Mouse (Mus musculus): Measurements from ENCODE around the gene Nectin1. TPM values are rescaled to one million over a fixed set of nuclear protein-coding genes. Genes with fewer than 3 reads are reported as not detected.

The Nectin1 gene
- polyA plus RNA-seq, 1 experiment from 2014 or later = 9.9 TPM

DNA sequence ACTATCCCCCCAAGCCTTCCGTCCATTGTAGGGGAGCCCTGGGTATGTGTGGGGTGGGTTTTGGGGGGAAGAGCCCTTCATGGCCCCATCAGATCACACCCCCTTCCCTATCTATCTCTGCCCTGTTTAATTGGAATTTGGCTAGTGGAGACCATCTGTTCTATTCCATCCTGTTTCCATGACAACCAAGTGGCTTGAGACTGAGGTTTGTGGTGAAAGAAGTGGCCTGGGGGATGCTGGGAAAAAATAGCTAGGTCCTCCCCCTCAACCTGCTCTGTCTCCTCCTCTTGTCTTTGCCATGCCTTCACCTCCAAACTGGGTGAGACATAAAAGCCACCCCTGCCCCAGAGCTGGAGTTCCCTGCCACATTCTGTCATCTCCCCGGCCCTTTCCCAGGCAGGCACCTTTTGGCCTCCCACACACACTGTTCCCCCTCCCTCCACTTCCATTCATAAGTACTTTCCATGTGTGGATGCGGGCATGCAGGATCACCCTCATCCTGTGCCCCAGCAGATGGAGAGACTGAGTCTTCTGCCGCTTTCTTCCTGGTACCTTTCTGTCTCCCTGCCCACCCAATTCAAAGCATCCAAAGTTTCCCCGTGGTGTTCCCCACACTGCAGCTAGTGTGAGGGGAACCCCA, 17.5 kb downstream of the Nectin1 start:
- no peak for DNase-seq (ENCODE audit: low spot score)

DNA sequence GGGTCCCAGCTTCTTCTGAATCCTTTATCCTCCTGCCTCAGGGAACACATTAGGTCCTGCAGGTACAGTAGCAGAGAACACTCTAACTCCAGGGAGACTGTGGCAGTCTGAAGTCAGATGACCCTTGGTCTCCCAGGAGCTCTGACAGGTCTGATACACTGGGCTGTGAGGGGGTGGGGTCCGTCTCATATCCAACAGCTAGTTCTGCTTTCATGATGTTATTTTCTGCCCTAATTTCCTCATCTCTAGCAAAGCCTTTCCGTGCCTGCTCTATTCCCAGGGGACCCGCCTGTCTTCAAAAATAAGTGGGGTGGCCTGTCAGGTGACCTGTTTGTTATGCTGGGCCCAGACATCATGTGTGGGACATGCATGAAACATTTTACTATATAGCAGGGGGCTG, 18.2 kb downstream of the Nectin1 start:
- DNase-seq (ENCODE audit: low spot score) = no peak

DNA sequence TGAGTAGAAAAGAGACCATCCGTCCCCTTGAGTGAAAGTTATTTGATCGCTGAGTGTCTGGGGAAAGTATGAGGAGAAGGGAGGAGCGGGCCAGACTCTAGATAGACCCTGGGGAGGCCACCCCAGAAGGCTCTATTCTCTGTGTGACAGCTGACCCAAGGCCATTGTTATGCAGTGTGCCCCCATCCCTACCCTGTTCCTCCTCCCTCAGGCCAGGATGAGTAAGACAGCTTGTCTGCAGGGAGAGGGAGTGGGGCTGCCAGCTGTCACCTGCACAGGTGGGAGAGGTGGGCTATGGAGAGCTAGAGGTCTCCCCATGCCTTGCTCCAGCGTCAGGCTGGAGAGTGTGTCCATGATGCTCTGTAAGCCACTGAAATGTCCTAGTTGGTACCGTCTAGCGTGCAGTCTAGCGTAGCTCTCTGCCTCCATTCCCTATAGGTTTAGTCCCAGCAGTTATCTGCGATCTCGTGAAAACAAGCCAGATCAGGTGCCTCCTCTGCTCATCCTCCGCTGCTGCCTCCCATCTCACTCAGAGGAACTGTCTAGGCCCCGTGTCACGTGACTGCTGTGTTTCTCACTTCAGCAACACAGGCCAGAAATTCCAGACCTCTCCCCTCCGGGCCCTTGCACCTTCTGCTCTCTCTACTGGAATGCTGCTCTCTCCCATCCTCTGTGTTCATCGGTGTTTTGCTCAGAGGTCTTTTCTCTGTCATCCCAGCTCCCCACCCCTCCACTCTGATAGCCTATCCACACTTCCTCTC, 21.8 kb downstream of the Nectin1 start:
- no peak for DNase-seq (ENCODE audit: low spot score)

DNA sequence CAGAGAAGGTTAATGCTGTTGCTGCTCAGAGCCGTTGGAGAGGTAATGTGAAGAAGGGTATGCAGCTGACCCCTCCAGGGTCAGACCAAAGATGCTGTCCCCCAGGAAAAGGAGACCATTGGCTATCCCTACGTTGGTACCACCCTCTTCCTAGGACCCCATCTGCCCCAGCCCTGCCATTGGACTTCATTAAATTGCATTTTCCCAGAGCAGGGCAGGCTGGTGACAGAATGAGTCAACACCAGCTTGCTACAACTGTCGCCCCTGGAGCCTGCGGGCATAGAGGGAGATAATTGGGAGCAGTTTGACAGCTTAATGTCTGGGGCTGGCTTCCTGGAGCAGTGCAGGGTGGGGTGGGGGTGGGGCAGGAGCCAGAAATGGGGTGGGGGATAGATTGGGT, 25.0 kb downstream of the Nectin1 start:
- DNase-seq (ENCODE audit: low spot score) = no peak

DNA sequence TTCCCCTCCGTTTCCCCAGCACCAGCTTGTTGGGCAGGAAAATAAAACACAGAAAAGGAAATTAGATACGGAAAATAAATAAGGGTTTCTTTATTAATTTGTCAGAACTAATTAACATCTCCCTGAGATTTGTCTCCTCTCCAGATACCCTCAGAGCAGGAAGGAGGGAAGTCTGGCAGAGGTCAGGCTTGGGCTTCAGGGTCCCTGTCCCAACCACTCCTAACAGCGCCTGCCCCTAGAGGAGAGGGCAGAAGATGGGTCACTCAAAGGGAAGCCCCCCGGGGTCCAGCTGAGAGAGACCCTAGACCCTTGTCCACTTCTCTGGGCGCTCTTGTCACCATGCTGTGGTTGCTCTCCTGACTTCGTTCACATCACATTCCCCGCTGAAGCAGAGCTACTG, 25.4 kb downstream of the Nectin1 start:
- no peak for DNase-seq (ENCODE audit: low spot score)

DNA sequence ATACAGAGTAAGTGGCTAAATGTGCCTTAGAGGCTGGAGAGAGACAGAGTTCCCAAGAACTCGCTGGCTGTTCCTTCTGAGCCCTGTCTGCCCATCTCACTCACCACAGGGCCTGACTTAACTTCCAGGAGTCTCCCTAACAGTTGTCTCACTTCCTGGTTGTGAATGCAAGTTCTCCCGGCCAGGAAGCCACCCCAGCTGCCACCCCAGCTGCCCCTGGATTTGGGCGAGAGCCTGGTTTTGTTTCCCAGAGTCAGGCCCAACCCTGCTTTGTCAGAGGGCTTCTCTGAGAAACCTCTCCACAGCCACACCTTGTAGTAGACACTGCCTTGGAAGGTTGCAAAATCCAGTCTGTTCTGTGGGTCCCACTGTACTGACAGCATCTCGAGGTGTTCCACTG, 26.2 kb downstream of the Nectin1 start:
- DNase-seq (ENCODE audit: low spot score) = no peak

DNA sequence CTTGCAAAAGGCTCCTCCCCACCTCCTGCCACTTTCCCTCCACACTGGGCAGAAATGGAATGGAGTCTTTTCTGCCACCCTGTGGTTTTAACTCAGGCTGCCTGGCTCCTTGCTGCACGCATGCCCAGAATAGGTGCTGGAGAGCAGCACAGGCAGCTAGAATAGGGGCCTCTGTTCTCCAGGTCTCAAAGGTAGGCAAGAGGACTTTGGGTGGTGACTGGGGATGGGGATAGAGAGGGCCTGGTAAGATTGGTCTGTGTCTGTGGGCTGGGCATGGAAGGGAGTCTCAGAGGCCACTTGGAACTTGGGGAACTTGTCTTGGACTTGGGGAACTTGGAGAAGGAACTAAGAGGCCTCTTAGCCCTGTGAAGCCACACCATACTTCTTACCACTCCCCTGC, 27.3 kb downstream of the Nectin1 start:
- DNase-seq (ENCODE audit: low spot score) = no peak

DNA sequence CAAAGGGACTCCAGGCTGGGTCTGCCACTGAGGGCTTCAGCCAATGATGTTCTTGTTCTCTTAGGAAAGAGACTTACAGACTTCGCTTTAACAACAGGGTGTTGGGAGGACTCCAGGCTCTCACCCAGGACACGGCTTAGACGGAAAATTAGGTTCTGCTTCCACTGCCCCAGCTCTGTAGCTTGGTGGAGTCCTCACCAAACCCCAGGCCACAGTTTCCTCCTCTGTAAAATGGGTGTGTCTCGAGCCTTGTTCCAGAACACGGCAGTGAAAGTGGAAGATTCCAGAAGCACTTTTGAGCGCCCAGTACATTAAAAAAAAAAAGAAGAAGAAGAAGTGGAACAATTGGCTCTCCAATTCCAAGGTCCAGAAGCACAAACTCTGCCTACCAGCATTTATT, 28.7 kb downstream of the Nectin1 start:
- DNase-seq (ENCODE audit: low spot score) = no peak

DNA sequence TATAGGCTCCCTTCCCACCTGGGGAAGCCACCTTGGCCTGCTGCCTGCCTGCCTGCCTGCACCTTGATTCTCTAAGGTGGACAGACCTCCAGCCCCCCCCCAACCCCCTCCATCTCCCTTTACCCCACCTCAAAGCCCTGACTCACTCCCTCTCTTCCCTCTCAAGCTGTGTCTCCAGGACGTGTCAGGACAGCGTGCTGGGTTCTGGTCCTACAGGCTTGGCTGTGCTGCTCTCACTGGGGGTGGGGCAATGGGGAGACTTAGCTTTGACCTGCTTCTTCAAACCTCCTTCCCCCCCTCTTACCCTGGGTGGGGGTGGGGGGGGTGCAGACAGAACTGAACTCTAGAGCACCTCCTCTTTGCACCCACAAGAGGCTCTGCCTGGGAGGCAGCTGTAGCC, 29.7 kb downstream of the Nectin1 start:
- no peak for DNase-seq (ENCODE audit: low spot score)

DNA sequence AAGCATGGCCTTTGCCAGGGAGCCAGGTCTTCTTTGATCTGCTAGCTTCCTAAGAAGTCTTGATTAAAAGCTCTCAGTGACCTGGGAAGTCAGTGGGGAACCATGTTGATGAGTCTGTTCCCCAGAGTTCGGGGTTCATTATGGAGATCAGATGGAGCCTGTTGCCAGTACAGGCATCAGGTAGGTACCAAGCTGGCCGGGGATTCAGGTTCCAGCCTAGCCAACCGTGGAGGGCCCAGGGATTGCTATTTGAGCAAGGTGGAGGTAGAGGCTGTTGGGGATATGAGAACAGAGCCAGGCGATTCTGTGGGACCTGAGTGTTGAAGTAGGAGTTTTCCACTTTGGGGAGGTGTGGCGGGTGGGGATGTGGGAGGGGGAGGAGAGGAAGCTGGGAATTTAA, 30.6 kb downstream of the Nectin1 start:
- DNase-seq (ENCODE audit: low spot score) = no peak

DNA sequence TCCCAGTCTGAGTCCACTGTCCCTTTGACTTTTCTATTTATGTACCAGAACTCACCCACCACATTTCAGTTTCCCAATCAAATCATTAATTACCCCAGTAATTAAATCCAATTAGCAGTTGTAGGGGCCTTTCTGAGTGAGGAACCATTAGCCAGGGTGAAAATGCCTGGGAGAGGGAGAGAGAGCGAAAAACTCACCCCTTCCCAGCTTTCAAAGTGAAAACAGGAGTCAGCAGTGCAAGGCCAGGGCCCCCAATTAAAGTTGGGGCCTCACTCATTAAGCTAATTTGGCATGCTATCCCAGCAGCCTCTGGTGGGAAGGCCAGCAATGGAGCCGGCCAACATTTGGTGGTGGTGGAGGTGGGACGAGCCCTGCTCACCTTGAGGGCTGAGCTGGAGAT, 32.4 kb downstream of the Nectin1 start:
- DNase-seq (ENCODE audit: low spot score) = no peak

DNA sequence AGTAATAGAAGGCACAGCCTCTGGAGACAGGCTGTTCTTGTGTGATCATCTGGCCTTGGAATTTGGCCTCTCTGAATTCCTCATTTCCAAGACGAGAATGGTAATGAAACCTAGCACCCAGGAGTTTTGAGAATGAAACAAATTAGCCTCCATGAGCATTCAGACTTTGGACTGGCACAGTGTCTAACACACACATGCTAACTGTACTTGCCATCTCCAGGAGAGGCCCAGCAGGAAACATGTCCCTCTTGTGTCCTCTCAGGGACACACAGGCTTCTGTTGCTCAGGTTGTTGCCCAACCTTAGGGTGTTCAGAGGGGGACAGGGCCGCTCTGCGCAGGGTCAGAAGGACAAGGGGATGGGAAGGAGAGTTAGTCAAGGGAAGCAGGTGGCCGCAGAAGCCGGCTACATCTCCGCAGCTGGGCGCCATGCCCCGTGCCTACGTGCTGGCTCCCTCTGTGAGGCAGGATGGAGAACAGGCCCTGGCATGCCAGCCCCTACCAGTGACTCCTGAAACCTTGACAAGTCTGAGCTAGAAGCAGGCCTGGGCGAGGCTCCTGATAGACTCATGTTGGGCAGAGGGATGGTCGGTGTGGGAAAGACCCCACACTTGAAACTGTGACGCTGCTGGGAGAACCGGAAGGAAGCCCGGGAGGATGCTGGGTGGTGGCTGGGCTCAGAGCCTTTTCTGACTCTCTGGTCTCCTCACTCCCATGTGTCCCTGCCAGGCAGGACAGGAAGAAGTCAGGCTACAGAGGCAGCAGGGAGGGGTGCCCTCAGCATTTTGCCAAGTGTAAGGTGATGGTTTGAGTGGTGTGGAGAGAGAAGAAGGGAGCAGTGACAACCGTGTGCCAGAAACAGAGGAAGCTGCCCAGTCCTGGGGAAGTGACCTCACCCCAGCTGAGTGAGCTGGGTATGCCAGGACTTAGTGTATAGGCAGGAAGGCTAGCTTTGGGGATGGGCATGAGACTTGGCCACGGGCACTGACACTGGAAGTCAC, 33.9 kb downstream of the Nectin1 start:
- DNase-seq (ENCODE audit: low spot score) = no peak

DNA sequence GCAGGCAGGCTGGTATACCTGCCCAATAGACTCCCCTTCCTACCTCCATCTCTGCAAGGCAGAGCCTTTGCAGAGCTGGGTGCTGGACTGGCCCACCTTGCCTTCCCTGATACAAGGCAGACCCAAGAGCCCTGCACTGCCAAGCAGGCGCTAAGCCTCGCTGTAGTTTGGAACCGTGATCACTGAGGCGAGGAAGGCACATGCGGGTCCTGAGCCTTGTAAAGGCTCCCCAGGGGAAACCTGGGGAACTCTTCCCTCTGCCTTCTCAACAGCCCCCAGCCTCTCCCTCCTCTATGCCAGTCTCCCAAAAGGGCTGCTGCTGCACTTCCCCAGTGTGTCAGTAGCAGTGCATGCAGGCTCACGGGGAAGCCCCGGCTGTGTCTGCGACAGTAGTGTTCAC, 37.1 kb downstream of the Nectin1 start:
- no peak for DNase-seq (ENCODE audit: low spot score)

DNA sequence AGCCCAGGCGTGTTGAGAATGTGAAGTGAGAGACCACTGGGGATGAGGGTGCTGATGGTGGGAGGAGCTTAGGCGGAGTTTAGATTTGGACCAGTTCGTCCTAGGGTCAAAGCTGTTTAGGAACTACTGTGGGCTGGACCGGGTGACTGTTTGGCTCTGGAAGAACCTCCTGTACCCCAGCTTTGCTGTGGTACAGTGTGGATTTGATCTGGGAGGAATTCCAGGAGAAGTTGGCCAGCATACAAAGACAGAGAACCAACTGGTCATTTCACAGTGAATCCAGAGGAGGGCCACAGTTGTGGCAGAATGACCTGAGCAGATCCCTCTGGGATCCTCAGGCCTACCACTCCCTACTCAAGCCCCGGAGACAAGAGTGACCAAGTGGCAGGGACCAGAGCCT, 38.6 kb downstream of the Nectin1 start:
- no peak for DNase-seq (ENCODE audit: low spot score)

DNA sequence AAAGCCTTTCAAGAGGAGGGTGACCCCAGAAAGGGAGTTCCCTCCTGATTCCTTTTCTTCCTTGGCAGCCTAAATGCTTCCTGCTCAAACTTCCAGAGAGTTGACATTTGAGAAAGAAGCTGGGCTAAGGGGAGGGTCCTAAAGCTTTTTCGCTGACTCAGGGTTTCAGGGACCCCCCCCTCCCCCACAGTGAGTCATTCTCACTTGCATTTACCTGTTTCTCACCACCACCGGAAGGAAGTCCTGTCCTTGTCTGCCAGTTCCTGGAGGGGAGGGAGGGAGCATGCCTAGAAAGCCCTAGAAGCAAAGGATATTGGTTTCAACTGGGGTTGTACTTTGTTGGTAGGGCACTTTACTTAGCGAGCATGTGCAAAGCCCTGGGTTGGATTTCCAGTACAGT, 40.2 kb downstream of the Nectin1 start:
- DNase-seq (ENCODE audit: low spot score) = peak; percentile 41

DNA sequence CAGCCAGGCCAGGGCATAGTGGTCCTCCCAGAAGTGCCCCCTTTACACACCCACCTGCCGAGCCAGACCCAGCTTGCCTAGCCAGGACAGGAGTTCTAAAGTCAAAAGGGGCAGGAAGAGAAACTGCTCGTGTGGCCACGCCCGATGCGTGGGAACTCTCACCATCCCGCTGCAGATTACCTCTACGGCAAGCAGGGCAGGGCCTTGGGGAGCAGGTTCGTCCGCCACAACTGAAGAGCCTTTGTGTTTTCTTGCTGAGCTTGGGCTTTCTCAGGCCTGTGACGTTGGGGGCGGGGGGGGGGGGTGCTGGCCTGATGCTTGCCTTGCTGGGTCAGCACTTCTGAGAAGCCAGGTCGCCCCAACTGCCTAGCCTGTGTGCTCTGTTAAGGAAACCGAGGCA, 41.1 kb downstream of the Nectin1 start:
- DNase-seq (ENCODE audit: low spot score) = no peak

DNA sequence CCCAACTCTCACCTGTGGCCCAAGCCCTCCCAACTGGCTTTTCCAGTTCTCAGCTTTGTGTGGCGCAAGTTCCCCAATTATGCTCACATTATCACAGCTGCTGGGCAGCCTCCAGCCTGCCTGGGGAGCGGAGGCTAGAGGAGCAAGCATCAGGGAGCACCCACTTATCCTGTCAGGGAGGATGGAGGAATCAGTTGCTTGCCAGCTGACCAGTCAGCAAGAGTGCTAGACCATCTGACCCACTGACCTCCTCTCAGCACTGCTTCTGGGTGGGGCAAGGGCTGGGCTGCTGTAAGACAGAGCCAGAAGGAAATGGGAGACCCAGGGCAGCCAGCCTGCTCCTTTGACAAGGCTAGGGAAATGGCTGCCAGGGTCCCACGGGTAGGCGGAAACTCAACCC, 43.8 kb downstream of the Nectin1 start:
- no peak for DNase-seq (ENCODE audit: low spot score)

DNA sequence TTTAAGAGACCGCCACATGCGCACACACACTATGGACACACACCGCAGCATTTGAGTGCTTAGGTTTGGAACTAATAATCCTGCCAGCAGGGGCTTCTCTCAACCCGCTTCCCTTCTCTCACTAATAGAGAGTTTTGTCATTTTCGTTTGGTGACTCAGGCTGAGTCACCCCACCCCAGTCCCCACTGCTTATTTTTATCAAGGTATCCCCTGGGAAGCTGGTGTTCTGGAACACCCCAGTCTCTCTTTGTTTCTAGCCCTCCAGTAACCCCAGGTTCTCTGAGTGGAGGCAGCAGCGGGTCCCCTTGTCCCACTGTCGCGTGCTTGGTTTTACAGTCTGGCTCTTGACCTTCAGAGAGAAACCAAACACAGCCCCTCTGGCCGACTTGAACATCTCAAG, 48.9 kb downstream of the Nectin1 start:
- no peak for DNase-seq (ENCODE audit: low spot score)

DNA sequence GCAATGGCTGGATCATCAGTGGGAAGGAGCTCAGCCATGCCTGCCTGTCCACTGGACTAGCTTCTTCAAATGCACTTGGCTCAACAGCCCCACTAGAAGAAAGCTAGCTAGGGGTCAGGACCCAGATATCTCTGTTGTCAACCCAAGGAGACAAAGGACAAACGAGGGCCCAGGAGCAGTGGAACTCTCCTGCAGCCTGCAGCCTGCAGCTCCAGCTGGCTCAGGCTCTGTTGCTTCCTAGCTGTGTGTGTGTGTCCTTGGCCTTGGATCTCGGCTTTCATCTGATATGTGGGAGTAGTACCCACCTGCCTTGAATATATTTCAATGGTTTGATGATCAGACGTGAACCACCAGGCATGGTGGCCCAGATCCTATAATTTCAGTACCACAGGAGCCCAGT, 49.6 kb downstream of the Nectin1 start:
- DNase-seq (ENCODE audit: low spot score) = no peak

DNA sequence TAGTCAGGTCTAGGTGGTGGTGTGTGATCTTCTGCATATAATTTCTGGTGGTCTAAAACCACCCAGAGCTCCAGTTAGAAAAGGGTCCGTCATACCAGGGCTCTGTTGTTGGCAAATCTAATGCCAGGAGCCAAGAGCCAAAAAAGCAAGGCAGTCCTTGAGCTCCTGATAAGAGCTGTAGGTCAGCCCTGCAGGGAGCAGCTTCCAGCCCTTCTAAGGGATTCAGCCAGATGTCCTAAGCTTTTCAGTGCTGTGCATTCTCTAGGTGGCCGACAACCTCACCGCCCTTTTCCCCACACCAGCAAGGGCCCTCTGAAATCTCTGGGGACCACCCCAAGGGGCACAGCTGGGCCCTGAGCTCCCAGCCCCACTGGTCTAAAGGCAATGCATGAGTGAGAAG, 52.2 kb downstream of the Nectin1 start:
- no peak for DNase-seq (ENCODE audit: low spot score)

DNA sequence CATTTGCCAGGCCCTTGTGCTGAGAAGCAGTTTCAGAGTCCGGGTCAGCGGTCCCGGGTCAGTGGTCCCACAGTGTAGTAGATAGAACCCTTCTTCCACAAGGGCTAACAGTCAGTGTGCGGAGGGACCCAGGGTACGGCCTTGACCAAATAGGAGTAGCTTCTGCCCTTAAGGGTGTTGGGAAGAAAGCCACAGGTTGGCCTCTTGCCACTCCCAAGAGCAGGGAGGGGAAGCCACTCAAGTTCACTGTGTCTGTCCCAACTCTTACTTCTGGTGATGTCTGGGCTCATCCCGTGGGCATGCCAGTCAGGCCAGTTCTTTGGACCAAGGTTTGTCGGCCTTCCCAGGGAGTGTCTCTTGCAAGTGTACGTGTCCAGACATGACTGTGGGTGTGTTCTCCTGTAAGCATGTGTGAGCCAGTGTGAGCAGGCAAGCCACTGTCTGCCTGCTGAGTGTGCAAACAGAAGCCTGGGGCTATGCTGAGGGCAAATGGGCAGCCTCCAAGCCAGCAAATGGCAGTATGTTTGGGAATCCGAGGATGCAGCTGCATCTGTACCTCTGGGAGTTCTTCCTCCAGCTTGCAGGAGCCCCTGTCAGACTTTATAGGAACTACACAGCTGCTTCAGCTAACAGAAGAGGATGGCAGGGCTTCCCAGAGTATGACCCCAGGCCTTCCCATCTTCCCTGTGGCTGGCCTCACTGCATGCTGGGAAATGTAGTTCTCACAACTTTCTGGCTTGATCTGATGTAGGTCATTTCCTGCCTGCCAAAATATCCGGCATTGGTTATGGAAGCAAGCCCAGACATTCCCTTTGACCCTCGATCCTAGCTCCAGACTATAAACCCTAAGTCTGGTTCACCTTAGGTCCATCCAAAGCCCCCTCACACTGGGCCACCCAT, 53.3 kb downstream of the Nectin1 start:
- DNase-seq (ENCODE audit: low spot score) = no peak
